Mouse (Mus musculus) ES-E14 (cell line): ENCODE data around the gene Mllt3.

Experiments
- CHD2 ChIP-seq: IDR thresholded peaks from 2 replicates; pipeline ENCODE4 v1.6.1; 2014; ENCODE audit warnings: mild to moderate bottlenecking, low read depth, low read length, inconsistent platforms
- HCFC1 ChIP-seq: IDR thresholded peaks from 2 replicates; pipeline ENCODE4 v1.6.1; 2012; ENCODE audit warnings: low read length, inconsistent platforms, borderline replicate concordance; ENCODE audit not compliant: insufficient read depth
- MAFK ChIP-seq: IDR thresholded peaks from 2 replicates; pipeline ENCODE4 v1.6.1; 2014; ENCODE audit warnings: mild to moderate bottlenecking, low read depth, low read length, inconsistent platforms; ENCODE audit not compliant: insufficient read depth
- ZC3H11A ChIP-seq: IDR thresholded peaks from 2 replicates; pipeline ENCODE4 v1.6.1; 2012; ENCODE audit warnings: low read depth, mild to moderate bottlenecking, inconsistent platforms, low read length, borderline replicate concordance
- ZNF384 ChIP-seq: IDR thresholded peaks from 2 replicates; pipeline ENCODE4 v1.6.1; 2012; ENCODE audit warnings: low read depth, low read length, inconsistent platforms

DNA sequence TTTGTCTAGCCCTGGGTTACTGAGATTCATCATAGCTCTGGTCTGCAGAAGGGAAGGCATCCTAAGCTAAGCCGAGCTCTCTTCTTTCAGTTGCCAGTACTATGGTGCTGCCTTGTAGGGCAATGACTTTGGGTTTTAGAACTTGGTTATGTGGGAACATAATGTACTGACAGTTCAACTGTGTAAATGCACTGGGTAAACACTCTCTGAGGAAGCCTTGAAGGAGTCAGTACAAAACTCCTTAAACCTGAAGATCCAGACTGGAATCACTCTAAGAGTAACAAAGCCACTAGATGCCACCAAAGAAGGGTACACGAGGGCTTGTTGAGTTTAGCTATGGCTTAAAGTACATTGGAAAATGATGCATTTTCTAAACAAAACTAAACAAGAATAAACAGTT is 272.1 kb downstream of the Mllt3 start:
- TF ChIP-seq MAFK (no peak), CHD2 (no peak), ZC3H11A (no peak), HCFC1 (no peak), ZNF384 (no peak)
